Mouse (Mus musculus): ENCODE data around the gene Fam234b. TPM values are rescaled to one million over a fixed set of nuclear protein-coding genes. Genes with fewer than 3 reads are reported as not detected.
A peak's percentile ranks its signal among the peaks of the same experiment; 100 is the strongest.

The Fam234b gene
- polyA plus RNA-seq, 1 experiment from 2014 or later = 29.7 TPM

GRCm38 (mm10) chr6:135187076-135187917, 10.5 kb upstream of the Fam234b start:
- WGBS = 42% methylated on average over 10 of the region's 10 CpGs
- no peaks in the 10 kb centered on the region for H3K9me3 ChIP-seq
- no peak overlapping the region for H3K4me2 ChIP-seq
- no peak overlapping the region for H3K27ac ChIP-seq
- ATAC-seq (ENCODE audit: insufficient read depth, low FRiP score, low read depth) = no peak
- H3K9ac ChIP-seq = no peak overlapping the region
- no peaks in the 10 kb centered on the region for H3K36me3 ChIP-seq
- H3K4me3 ChIP-seq (replicated peaks) = no peak overlapping the region
- H3K27me3 ChIP-seq (replicated peaks) = no peaks in the 10 kb centered on the region
- H3K4me1 ChIP-seq = no peaks in the 10 kb centered on the region

GRCm38 (mm10) chr6:135188629-135189028, 9.1 kb upstream of the Fam234b start:
- ATAC-seq (ENCODE audit: insufficient read depth, low FRiP score, low read depth) = no peak
- Histone ChIP-seq H3K9ac (no peak overlapping the region), H3K4me1 (0 out of 2 replicates have a peak, but pooled peaks cover 2% of the 10 kb centered on the region), H3K36me3 (no peaks in the 10 kb centered on the region), H3K27ac (no peak overlapping the region), H3K4me2 (no peak overlapping the region), H3K27me3 (replicated peaks) (no peaks in the 10 kb centered on the region), H3K4me3 (replicated peaks) (no peak overlapping the region), H3K9me3 (no peaks in the 10 kb centered on the region)
- 57% methylated on average over 4 of the region's 4 CpGs for WGBS

GRCm38 (mm10) chr6:135190122-135190521, 7.7 kb upstream of the Fam234b start:
- 74% methylated on average over 6 of the region's 6 CpGs for WGBS
- ATAC-seq (ENCODE audit: insufficient read depth, low FRiP score, low read depth) = no peak

GRCm38 (mm10) chr6:135191906-135192305, 5.9 kb upstream of the Fam234b start:
- Histone ChIP-seq H3K9ac (no peak overlapping the region), H3K4me3 (replicated peaks) (no peak overlapping the region), H3K4me2 (no peak overlapping the region), H3K9me3 (no peaks in the 10 kb centered on the region), H3K27me3 (replicated peaks) (no peaks in the 10 kb centered on the region), H3K36me3 (no peaks in the 10 kb centered on the region), H3K4me1 (0 out of 2 replicates have a peak, but pooled peaks cover 6% of the 10 kb centered on the region), H3K27ac (no peak overlapping the region)
- no peak for ATAC-seq (ENCODE audit: insufficient read depth, low FRiP score, low read depth)
- WGBS = 68% methylated on average over 1 of the region's 1 CpGs

More at GRCm38 (mm10) chr6:135190122-135190521, 7.7 kb upstream of the Fam234b start:
- Histone ChIP-seq H3K4me3 (replicated peaks) (no peak overlapping the region), H3K9me3 (no peaks in the 10 kb centered on the region), H3K27ac (no peak overlapping the region), H3K4me2 (no peak overlapping the region), H3K27me3 (replicated peaks) (no peaks in the 10 kb centered on the region), H3K36me3 (no peaks in the 10 kb centered on the region), H3K4me1 (0 out of 2 replicates have a peak, but pooled peaks cover 6% of the 10 kb centered on the region), H3K9ac (no peak overlapping the region)

GRCm38 (mm10) chr6:135192993-135193392, 4.8 kb upstream of the Fam234b start:
- H3K9me3 ChIP-seq = no peaks in the 10 kb centered on the region

GRCm38 (mm10) chr6:135193733-135194132, 4.0 kb upstream of the Fam234b start:
- ATAC-seq (ENCODE audit: insufficient read depth, low FRiP score, low read depth) = no peak
- no peaks in the 10 kb centered on the region for H3K9me3 ChIP-seq
- H3K27me3 ChIP-seq (replicated peaks) = no peaks in the 10 kb centered on the region
- H3K9ac ChIP-seq = no peak overlapping the region
- H3K4me1 ChIP-seq = 0 out of 2 replicates have a peak, but pooled peaks cover 6% of the 10 kb centered on the region
- WGBS = 51% methylated on average over 4 of the region's 4 CpGs
- no peaks in the 10 kb centered on the region for H3K36me3 ChIP-seq
- H3K4me2 ChIP-seq = no peak overlapping the region
- H3K27ac ChIP-seq = no peak overlapping the region
- no peak overlapping the region for H3K4me3 ChIP-seq (replicated peaks)

More at GRCm38 (mm10) chr6:135192993-135193392, 4.8 kb upstream of the Fam234b start:
- H3K9ac ChIP-seq = no peak overlapping the region
- WGBS = 80% methylated on average over 8 of the region's 8 CpGs
- no peak overlapping the region for H3K4me3 ChIP-seq (replicated peaks)
- H3K4me2 ChIP-seq = no peak overlapping the region
- no peaks in the 10 kb centered on the region for H3K27me3 ChIP-seq (replicated peaks)
- no peak overlapping the region for H3K27ac ChIP-seq
- 0 out of 2 replicates have a peak, but pooled peaks cover 6% of the 10 kb centered on the region for H3K4me1 ChIP-seq
- H3K36me3 ChIP-seq = no peaks in the 10 kb centered on the region
- ATAC-seq (ENCODE audit: insufficient read depth, low FRiP score, low read depth) = no peak

GRCm38 (mm10) chr6:135194907-135195306, 2.9 kb upstream of the Fam234b start:
- 78% methylated on average over 4 of the region's 4 CpGs for WGBS
- no peak overlapping the region for H3K4me3 ChIP-seq (replicated peaks)
- no peak overlapping the region for H3K9ac ChIP-seq
- 0 out of 2 replicates have a peak, but pooled peaks cover 6% of the 10 kb centered on the region for H3K4me1 ChIP-seq
- ATAC-seq (ENCODE audit: insufficient read depth, low FRiP score, low read depth) = no peak
- no peaks in the 10 kb centered on the region for H3K36me3 ChIP-seq
- no peaks in the 10 kb centered on the region for H3K27me3 ChIP-seq (replicated peaks)
- H3K9me3 ChIP-seq = no peaks in the 10 kb centered on the region
- no peak overlapping the region for H3K27ac ChIP-seq
- H3K4me2 ChIP-seq = no peak overlapping the region

- Histone ChIP-seq H3K27me3 (replicated peaks) (no peaks in the 10 kb centered on the region), H3K27ac (peak overlapping the region; percentile 40; the same call in 1 of the 2 replicates), H3K9ac (no peak overlapping the region), H3K4me1 (peaks cover 10% of the 10 kb centered on the region; the same call in 1 of the 2 replicates), H3K4me3 (replicated peaks) (no peak overlapping the region), H3K4me2 (no peak overlapping the region), H3K9me3 (no peaks in the 10 kb centered on the region), H3K36me3 (no peaks in the 10 kb centered on the region)
- peak; percentile 51; the same call in 1 of the 2 replicates for ATAC-seq (ENCODE audit: insufficient read depth, low FRiP score, low read depth)
- WGBS = 60% methylated on average over 8 of the region's 8 CpGs
Measured at GRCm38 (mm10) chr6:135196707-135197106, 1.1 kb upstream of the Fam234b start.

- H3K4me3 ChIP-seq (replicated peaks) = peak overlapping the region; percentile 88
- no peaks in the 10 kb centered on the region for H3K27me3 ChIP-seq (replicated peaks)
- H3K36me3 ChIP-seq = no peaks in the 10 kb centered on the region
- ATAC-seq (ENCODE audit: insufficient read depth, low FRiP score, low read depth) = no peak
- WGBS = 18% methylated on average over 7 of the region's 7 CpGs
- peak overlapping the region; percentile 83 for H3K27ac ChIP-seq
- H3K4me1 ChIP-seq = peaks cover 10% of the 10 kb centered on the region; the same call in 1 of the 2 replicates
- H3K9me3 ChIP-seq = no peaks in the 10 kb centered on the region
- peak overlapping the region; percentile 60; the same call in 1 of the 2 replicates for H3K9ac ChIP-seq
- H3K4me2 ChIP-seq = peak overlapping the region; percentile 83
Measured at GRCm38 (mm10) chr6:135197446-135197845, 331 bp upstream of the Fam234b start.

GRCm38 (mm10) chr6:135198726-135199125, 949 bp downstream of the Fam234b start:
- H3K27ac ChIP-seq = peak overlapping the region; percentile 83

GRCm38 (mm10) chr6:135200122-135200957, 2.6 kb downstream of the Fam234b start:
- 71% methylated on average over 16 of the region's 16 CpGs for WGBS
- Histone ChIP-seq H3K27ac (peak overlapping the region; percentile 74), H3K27me3 (replicated peaks) (no peaks in the 10 kb centered on the region), H3K4me2 (peak overlapping the region; percentile 83), H3K4me1 (peaks cover 4% of the 10 kb centered on the region; the same call in 1 of the 2 replicates), H3K4me3 (replicated peaks) (no peak overlapping the region), H3K9ac (no peak overlapping the region), H3K36me3 (no peaks in the 10 kb centered on the region), H3K9me3 (no peaks in the 10 kb centered on the region)
- peak; percentile 60 for ATAC-seq (ENCODE audit: insufficient read depth, low FRiP score, low read depth)

More at GRCm38 (mm10) chr6:135198726-135199125, 949 bp downstream of the Fam234b start:
- Histone ChIP-seq H3K4me1 (peaks cover 7% of the 10 kb centered on the region; the same call in 1 of the 2 replicates), H3K9me3 (no peaks in the 10 kb centered on the region), H3K36me3 (no peaks in the 10 kb centered on the region), H3K27me3 (replicated peaks) (no peaks in the 10 kb centered on the region), H3K4me2 (peak overlapping the region; percentile 83), H3K4me3 (replicated peaks) (peak overlapping the region; percentile 88), H3K9ac (peak overlapping the region; percentile 60; the same call in 1 of the 2 replicates)
- no peak for ATAC-seq (ENCODE audit: insufficient read depth, low FRiP score, low read depth)
- 44% methylated on average over 6 of the region's 6 CpGs for WGBS

Data from stomach, embryonic 15.5 days (tissue).